Mouse (Mus musculus) bone marrow macrophage, adult 2 months (primary cell): Measurements from ENCODE around the gene Mfsd2a. TPM values are rescaled to one million over a fixed set of nuclear protein-coding genes. Genes with fewer than 3 reads are reported as not detected.

Experiments used
- H3K27ac ChIP-seq: 2 replicates; pipeline ENCODE4 v1.5.1; 2012; ENCODE audit warnings: low read depth, low read length; ENCODE audit not compliant: insufficient read depth
- H3K4me1 ChIP-seq: 2 replicates; pipeline ENCODE4 v1.6.1; 2012; ENCODE audit warnings: low read length; ENCODE audit not compliant: control insufficient read depth, insufficient read depth
- H3K4me3 ChIP-seq: 2 replicates; pipeline ENCODE4 v1.5.1; 2012; ENCODE audit warnings: mild to moderate bottlenecking, low read length, moderate library complexity; ENCODE audit not compliant: insufficient read depth
- CTCF ChIP-seq: IDR thresholded peaks from 2 replicates; pipeline ENCODE4 v1.5.1; 2012; ENCODE audit warnings: low read depth, mild to moderate bottlenecking, low read length, moderate library complexity
- POLR2A ChIP-seq: IDR thresholded peaks from 2 replicates; pipeline ENCODE4 v1.6.1; 2012; ENCODE audit warnings: mild to moderate bottlenecking, low read depth, low read length, borderline replicate concordance
- polyA plus RNA-seq: library from polyadenylated mRNA; stranded (reverse); fragments of >200 nt; gene quantifications from 2 replicates; pipeline ENCODE4 v1.2.4, GENCODE M21; 2012; ENCODE audit not compliant: missing spikeins, insufficient read depth, insufficient read length

Mfsd2a gene
- polyA plus RNA-seq, 1 experiment: not detected

- H3K4me1 ChIP-seq: no peaks in the 10 kb centered on the region
- no peak overlapping the region for H3K27ac ChIP-seq
- H3K4me3 ChIP-seq: no peak overlapping the region
- TF ChIP-seq CTCF (no peak), POLR2A (no peak)
These were observed 46.8 kb downstream of the Mfsd2a start for GRCm38 (mm10) chr4:122914186-122914585.

DNA sequence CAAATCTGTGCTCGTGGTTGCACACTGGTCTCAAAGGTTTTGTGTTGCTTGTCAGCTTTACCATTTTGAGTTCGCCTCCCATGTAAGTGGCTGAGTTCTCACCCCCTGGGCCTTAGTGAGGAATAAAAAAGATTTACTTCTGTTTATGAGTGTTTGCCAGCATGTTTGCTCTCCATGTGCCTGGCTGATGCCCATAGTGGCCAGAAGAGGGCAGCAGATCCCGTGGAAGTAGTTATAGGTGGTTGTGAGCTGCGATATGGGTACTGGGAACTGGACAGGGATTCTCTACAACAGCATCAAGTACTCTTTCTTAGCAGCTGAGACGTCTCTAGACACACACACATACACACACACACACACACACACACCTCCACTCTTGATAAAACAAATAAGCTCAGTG lies 48.4 kb downstream of the Mfsd2a start:
- no peak for TF ChIP-seq POLR2A
- no peak for TF ChIP-seq CTCF

GRCm38 (mm10) chr4:122910577-122910976 lies 50.4 kb downstream of the Mfsd2a start:
- H3K4me3 ChIP-seq: no peak overlapping the region
- no peak overlapping the region for H3K27ac ChIP-seq
- no peaks in the 10 kb centered on the region for H3K4me1 ChIP-seq
- TF ChIP-seq CTCF (peak; percentile 65; the same call in 1 of the 2 replicates), POLR2A (no peak)

More for the DNA sequence above, 48.4 kb downstream of the Mfsd2a start:
- Histone ChIP-seq H3K4me3 (no peak overlapping the region), H3K4me1 (no peaks in the 10 kb centered on the region), H3K27ac (no peak overlapping the region)

- TF ChIP-seq CTCF: no peak
- no peak for TF ChIP-seq POLR2A
- H3K4me3 ChIP-seq: no peak overlapping the region
- no peak overlapping the region for H3K27ac ChIP-seq
- H3K4me1 ChIP-seq: no peaks in the 10 kb centered on the region
These were observed 51.3 kb downstream of the Mfsd2a start for GRCm38 (mm10) chr4:122909572-122910189.

DNA sequence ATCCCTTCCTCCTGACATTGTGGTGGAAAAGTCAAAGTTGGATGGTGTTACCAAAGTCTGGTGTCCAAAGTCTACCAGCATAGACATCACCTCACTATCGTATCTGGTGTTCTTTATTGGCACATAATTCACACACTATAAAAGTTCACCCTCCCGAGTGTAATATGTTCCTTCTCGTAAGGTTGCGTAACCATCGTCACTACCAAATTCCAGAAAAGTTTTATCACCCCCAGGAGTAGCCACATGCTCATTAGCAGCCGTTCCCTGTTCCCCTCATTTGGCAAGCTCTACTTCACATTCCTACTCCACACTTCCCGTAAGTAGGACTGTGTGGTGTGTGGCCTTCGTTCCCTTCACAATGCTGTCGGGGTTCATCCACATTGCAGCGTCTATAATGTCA lies 55.6 kb downstream of the Mfsd2a start:
- H3K4me3 ChIP-seq: no peak overlapping the region
- H3K27ac ChIP-seq: no peak overlapping the region
- peaks cover 26% of the 10 kb centered on the region for H3K4me1 ChIP-seq
- no peak for TF ChIP-seq CTCF
- TF ChIP-seq POLR2A: no peak

GRCm38 (mm10) chr4:122903709-122904108 lies 57.3 kb downstream of the Mfsd2a start:
- TF ChIP-seq POLR2A (no peak), CTCF (no peak)
- H3K4me1 ChIP-seq: peaks cover 26% of the 10 kb centered on the region
- H3K4me3 ChIP-seq: no peak overlapping the region
- no peak overlapping the region for H3K27ac ChIP-seq

- TF ChIP-seq POLR2A (no peak), CTCF (no peak; the same call in 1 of the 2 replicates)
- Histone ChIP-seq H3K4me1 (peaks cover 37% of the 10 kb centered on the region), H3K27ac (peak overlapping the region; percentile 73), H3K4me3 (no peak overlapping the region)
These were observed 58.8 kb downstream of the Mfsd2a start for GRCm38 (mm10) chr4:122902156-122902555.

GRCm38 (mm10) chr4:122898313-122898712 lies 62.7 kb downstream of the Mfsd2a start:
- TF ChIP-seq POLR2A (no peak), CTCF (no peak)
- Histone ChIP-seq H3K4me1 (peaks cover 43% of the 10 kb centered on the region), H3K27ac (peak overlapping the region; percentile 21)

DNA sequence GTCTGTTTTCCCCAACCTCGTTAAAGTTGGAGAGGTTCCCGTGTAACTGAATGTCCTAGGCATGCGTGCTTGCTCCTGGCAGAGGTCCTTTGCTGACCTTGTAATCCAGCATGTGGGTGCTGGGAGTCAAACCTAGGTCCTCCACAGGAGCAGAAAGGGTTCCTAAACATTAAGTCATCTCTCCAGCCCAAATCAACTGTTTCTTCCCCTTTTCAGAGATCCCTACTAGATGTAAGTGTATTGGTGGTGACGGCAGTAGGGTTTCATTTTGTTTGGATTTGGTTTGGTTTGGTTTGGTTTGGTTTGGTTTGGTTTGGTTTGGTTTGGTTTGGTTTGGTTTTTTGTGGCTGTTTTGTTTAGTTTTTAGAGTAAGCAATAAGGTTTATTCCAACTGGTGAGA lies 63.2 kb downstream of the Mfsd2a start:
- Histone ChIP-seq H3K4me3 (no peak overlapping the region), H3K27ac (peak overlapping the region; percentile 21), H3K4me1 (peaks cover 47% of the 10 kb centered on the region)
- TF ChIP-seq CTCF (no peak), POLR2A (no peak)

More at GRCm38 (mm10) chr4:122898313-122898712, 62.7 kb downstream of the Mfsd2a start:
- no peak overlapping the region for H3K4me3 ChIP-seq

Other genes starting within 250 kb of the Mfsd2a start
- gene Ppt1, start 124.9 kb downstream of the Mfsd2a start, polyA plus RNA-seq: 152 and 158 TPM in 2 replicates
- 495 and 593 TPM in 2 replicates for gene Cap1, start 75.1 kb downstream of the Mfsd2a start, polyA plus RNA-seq
- gene Mycl, start 34.5 kb upstream of the Mfsd2a start, polyA plus RNA-seq: 0.29 and 0.32 TPM in 2 replicates
- gene Trit1, start 55.4 kb upstream of the Mfsd2a start, polyA plus RNA-seq: 11.0 and 12.5 TPM in 2 replicates
- gene Bmp8b, start 144.0 kb upstream of the Mfsd2a start, polyA plus RNA-seq: not detected in 2 replicates
- gene Oxct2b, start 155.1 kb upstream of the Mfsd2a start, polyA plus RNA-seq: not detected in 2 replicates
- gene Ppie, start 178.8 kb upstream of the Mfsd2a start, polyA plus RNA-seq: 20.5 and 20.7 TPM in 2 replicates
- not detected in 2 replicates for gene Hpcal4, start 222.0 kb upstream of the Mfsd2a start, polyA plus RNA-seq
- not detected in 2 replicates for gene Nt5c1a, start 240.3 kb upstream of the Mfsd2a start, polyA plus RNA-seq